Mouse (Mus musculus) small intestine, adult 2 months (tissue): ENCODE measurements around the gene Luzp1. TPM values are rescaled to one million over a fixed set of nuclear protein-coding genes. Genes with fewer than 3 reads are reported as not detected.

Experiments
- H3K27ac ChIP-seq: fragments of 200-500 bp; 2 replicates; pipeline ENCODE4 v1.5.1; 2012; ENCODE audit warnings: low read depth, low read length, control low read depth, inconsistent platforms; ENCODE audit not compliant: insufficient read depth
- H3K27me3 ChIP-seq: fragments of 200-500 bp; 2 replicates; pipeline ENCODE4 v1.6.1; 2012; ENCODE audit warnings: mild to moderate bottlenecking, moderate library complexity, low read length, inconsistent platforms; ENCODE audit not compliant: control insufficient read depth, insufficient read depth
- H3K36me3 ChIP-seq: fragments of 200-500 bp; 2 replicates; pipeline ENCODE4 v1.6.1; 2012; ENCODE audit warnings: mild to moderate bottlenecking, low read length, control low read depth, inconsistent platforms; ENCODE audit not compliant: control insufficient read depth, insufficient read depth
- H3K4me1 ChIP-seq: fragments of 200-500 bp; 2 replicates; pipeline ENCODE4 v1.6.1; 2012; ENCODE audit warnings: low read length, inconsistent platforms, mixed read lengths; ENCODE audit not compliant: control insufficient read depth, insufficient read depth, insufficient read length
- H3K4me3 ChIP-seq: fragments of 200-500 bp; 2 replicates; pipeline ENCODE4 v1.5.1; 2012; ENCODE audit warnings: low read depth, mild to moderate bottlenecking, control low read depth, inconsistent platforms, low read length, moderate library complexity
- CTCF ChIP-seq: fragments of 200-500 bp; IDR thresholded peaks from 2 replicates; pipeline ENCODE4 v1.5.1; 2012; ENCODE audit warnings: low read depth, mild to moderate bottlenecking, control low read depth, inconsistent platforms, low read length, moderate library complexity, mixed read lengths; ENCODE audit not compliant: insufficient replicate concordance, insufficient read length; ENCODE audit errors: extremely low read depth
- POLR2A ChIP-seq: fragments of 200-500 bp; IDR thresholded peaks from 2 replicates; pipeline ENCODE4 v1.6.1; 2012; ENCODE audit warnings: low read depth, mild to moderate bottlenecking, control low read depth, inconsistent platforms, low read length, moderate library complexity
- WGBS: fragments of 180-500 bp; shearing (Covaris S2); methylation state at CpG from one replicate; pipeline ENCODE4 v1.1.7; 2018; 5-methylcytosine and 5-hydroxymethylcytosine counted together
- polyA plus RNA-seq: library from polyadenylated mRNA; depleted of rRNA; stranded (reverse); fragments of >200 nt; gene quantifications from 2 replicates; pipeline ENCODE4 v1.2.3, GENCODE M21; 2012

Luzp1 gene
- polyA plus RNA-seq, 1 experiment: 18.0 TPM

- H3K27ac ChIP-seq: peak overlapping the region; percentile 91
- H3K27me3 ChIP-seq: no peaks in the 10 kb centered on the region
- H3K4me1 ChIP-seq: peaks cover 20% of the 10 kb centered on the region
- TF ChIP-seq POLR2A: no peak
- no peak for TF ChIP-seq CTCF
- under 1% methylated on average over 58 of the region's 58 CpGs for WGBS
- H3K4me3 ChIP-seq: peak overlapping the region; percentile 91
- peaks cover 3% of the 10 kb centered on the region; the same call in 1 of the 2 replicates for H3K36me3 ChIP-seq
Observed at GRCm38 (mm10) chr4:136470347-136471071, 948 bp downstream of the Luzp1 start.

- WGBS: 85% methylated on average over 1 of the region's 1 CpGs
- peaks cover 3% of the 10 kb centered on the region; the same call in 1 of the 2 replicates for H3K36me3 ChIP-seq
- no peak overlapping the region for H3K4me3 ChIP-seq
- H3K4me1 ChIP-seq: peaks cover 8% of the 10 kb centered on the region; the same call in 1 of the 2 replicates
- TF ChIP-seq POLR2A: no peak
- no peak for TF ChIP-seq CTCF
- H3K27me3 ChIP-seq: no peaks in the 10 kb centered on the region
- H3K27ac ChIP-seq: no peak overlapping the region
Observed at GRCm38 (mm10) chr4:136476692-136477091, 7.1 kb downstream of the Luzp1 start.

- Histone ChIP-seq H3K4me3 (no peak overlapping the region), H3K27me3 (no peaks in the 10 kb centered on the region), H3K27ac (no peak overlapping the region), H3K4me1 (no peaks in the 10 kb centered on the region), H3K36me3 (no peaks in the 10 kb centered on the region)
- TF ChIP-seq CTCF: no peak
- no peak for TF ChIP-seq POLR2A
- WGBS: 87% methylated on average over 2 of the region's 2 CpGs
Observed at GRCm38 (mm10) chr4:136486549-136486948, 17.0 kb downstream of the Luzp1 start.

GRCm38 (mm10) chr4:136495993-136496392 lies 26.4 kb downstream of the Luzp1 start:
- Histone ChIP-seq H3K27ac (no peak overlapping the region), H3K4me3 (no peak overlapping the region), H3K27me3 (no peaks in the 10 kb centered on the region), H3K36me3 (no peaks in the 10 kb centered on the region; the same call in 1 of the 2 replicates), H3K4me1 (0 out of 2 replicates have a peak, but pooled peaks cover 7% of the 10 kb centered on the region)
- TF ChIP-seq CTCF: no peak
- no peak for TF ChIP-seq POLR2A

GRCm38 (mm10) chr4:136505426-136506215 lies 36.1 kb downstream of the Luzp1 start:
- Histone ChIP-seq H3K36me3 (no peaks in the 10 kb centered on the region), H3K4me3 (no peak overlapping the region), H3K27me3 (no peaks in the 10 kb centered on the region), H3K4me1 (0 out of 2 replicates have a peak, but pooled peaks cover 1% of the 10 kb centered on the region), H3K27ac (no peak overlapping the region)
- TF ChIP-seq POLR2A: no peak
- no peak for TF ChIP-seq CTCF
- 57% methylated on average over 2 of the region's 2 CpGs for WGBS

GRCm38 (mm10) chr4:136509857-136510256 lies 40.3 kb downstream of the Luzp1 start:
- WGBS: 71% methylated on average over 1 of the region's 1 CpGs
- H3K4me1 ChIP-seq: peaks cover 8% of the 10 kb centered on the region
- no peak overlapping the region for H3K27ac ChIP-seq
- H3K27me3 ChIP-seq: no peaks in the 10 kb centered on the region
- no peaks in the 10 kb centered on the region for H3K36me3 ChIP-seq
- H3K4me3 ChIP-seq: no peak overlapping the region
- TF ChIP-seq POLR2A: no peak
- TF ChIP-seq CTCF: no peak

- Histone ChIP-seq H3K4me1 (peaks cover 13% of the 10 kb centered on the region), H3K4me3 (no peak overlapping the region), H3K27ac (no peak overlapping the region), H3K36me3 (no peaks in the 10 kb centered on the region), H3K27me3 (no peaks in the 10 kb centered on the region)
- no peak for TF ChIP-seq POLR2A
- TF ChIP-seq CTCF: no peak
- WGBS: 69% methylated on average over 4 of the region's 4 CpGs
Observed at GRCm38 (mm10) chr4:136511708-136512107, 42.1 kb downstream of the Luzp1 start.
